Mouse (Mus musculus): ENCODE results near the gene Eif1. TPM values are rescaled to one million over a fixed set of nuclear protein-coding genes. Genes with fewer than 3 reads are reported as not detected.
"Not testable (repeated sequence)": the region's sequence is repeated elsewhere in the genome, so short reads cannot be mapped to it uniquely, and the experiment has no call there.

Gene Eif1
- polyA plus RNA-seq, 1 experiment from 2014 or later: 1,677 TPM

- Histone ChIP-seq H3K27ac (no peak overlapping the region), H3K9ac (peak overlapping the region; percentile 87; the same call in 1 of the 2 replicates)
Observed at GRCm38 (mm10) chr11:100356819-100357211, 37.1 kb downstream of the Eif1 start.

GRCm38 (mm10) chr11:100357408-100357807 lies 37.7 kb downstream of the Eif1 start:
- ATAC-seq: no peak
- Histone ChIP-seq H3K9me3 (replicated peaks) (no peaks in the 10 kb centered on the region), H3K27ac (no peak overlapping the region), H3K27me3 (peaks cover 15% of the 10 kb centered on the region), H3K4me1 (peaks cover 13% of the 10 kb centered on the region; the same call in 1 of the 2 replicates), H3K36me3 (ENCODE audit: poor library complexity, severe bottlenecking) (peaks cover 19% of the 10 kb centered on the region), H3K9ac (no peak overlapping the region), H3K4me3 (no peak overlapping the region), H3K4me2 (no peak overlapping the region)
- WGBS: 55% methylated on average over 5 of the region's 5 CpGs

More at GRCm38 (mm10) chr11:100356819-100357211, 37.1 kb downstream of the Eif1 start:
- Histone ChIP-seq H3K36me3 (ENCODE audit: poor library complexity, severe bottlenecking) (peaks cover 22% of the 10 kb centered on the region), H3K9me3 (replicated peaks) (no peaks in the 10 kb centered on the region), H3K4me3 (peak overlapping the region; percentile 85), H3K4me1 (peaks cover 18% of the 10 kb centered on the region; the same call in 1 of the 2 replicates), H3K4me2 (peak overlapping the region; percentile 88), H3K27me3 (peaks cover 15% of the 10 kb centered on the region)
- 16% methylated on average over 9 of the region's 9 CpGs for WGBS
- no peak for ATAC-seq

- no peak for ATAC-seq
- 82% methylated on average over 6 of the region's 6 CpGs for WGBS
Observed at GRCm38 (mm10) chr11:100360175-100360574, 40.5 kb downstream of the Eif1 start.

GRCm38 (mm10) chr11:100361059-100361458 lies 41.4 kb downstream of the Eif1 start:
- H3K4me2 ChIP-seq; H3K4me3 ChIP-seq; H3K36me3 ChIP-seq (ENCODE audit: poor library complexity, severe bottlenecking); ATAC-seq; H3K9ac ChIP-seq; H3K9me3 ChIP-seq (replicated peaks); H3K4me1 ChIP-seq; H3K27ac ChIP-seq: not testable (repeated sequence)
- H3K27me3 ChIP-seq: peaks cover 15% of the 10 kb centered on the region
- no CpG with 5 or more reads among the region's 13 CpGs for WGBS

More at GRCm38 (mm10) chr11:100360175-100360574, 40.5 kb downstream of the Eif1 start:
- no peaks in the 10 kb centered on the region for H3K36me3 ChIP-seq (ENCODE audit: poor library complexity, severe bottlenecking)
- H3K9me3 ChIP-seq (replicated peaks): no peaks in the 10 kb centered on the region
- no peak overlapping the region for H3K4me2 ChIP-seq
- H3K9ac ChIP-seq: no peak overlapping the region; the same call in 1 of the 2 replicates
- peaks cover 10% of the 10 kb centered on the region; the same call in 1 of the 2 replicates for H3K4me1 ChIP-seq
- no peak overlapping the region for H3K27ac ChIP-seq
- H3K27me3 ChIP-seq: peaks cover 15% of the 10 kb centered on the region
- H3K4me3 ChIP-seq: no peak overlapping the region

GRCm38 (mm10) chr11:100362209-100362978 lies 42.7 kb downstream of the Eif1 start:
- H3K9me3 ChIP-seq (replicated peaks): no peaks in the 10 kb centered on the region
- H3K4me3 ChIP-seq: no peak overlapping the region
- H3K4me2 ChIP-seq: no peak overlapping the region
- peak; percentile 69 for ATAC-seq
- peaks cover 12% of the 10 kb centered on the region for H3K27me3 ChIP-seq
- 13% methylated on average over 8 of the region's 8 CpGs for WGBS
- H3K4me1 ChIP-seq: peaks cover 9% of the 10 kb centered on the region; the same call in 1 of the 2 replicates
- H3K36me3 ChIP-seq (ENCODE audit: poor library complexity, severe bottlenecking): no peaks in the 10 kb centered on the region
- H3K27ac ChIP-seq: no peak overlapping the region
- H3K9ac ChIP-seq: no peak overlapping the region

- Histone ChIP-seq H3K27ac (no peak overlapping the region), H3K27me3 (peaks cover 11% of the 10 kb centered on the region), H3K4me3 (no peak overlapping the region), H3K9ac (no peak overlapping the region), H3K9me3 (replicated peaks) (no peaks in the 10 kb centered on the region), H3K4me2 (no peak overlapping the region), H3K4me1 (peaks cover 9% of the 10 kb centered on the region; the same call in 1 of the 2 replicates), H3K36me3 (ENCODE audit: poor library complexity, severe bottlenecking) (no peaks in the 10 kb centered on the region)
- 17% methylated on average over 12 of the region's 12 CpGs for WGBS
- peak; percentile 44; the same call in 1 of the 2 replicates for ATAC-seq
Observed at GRCm38 (mm10) chr11:100362979-100363562, 43.4 kb downstream of the Eif1 start.

- H3K4me3 ChIP-seq: no peak overlapping the region
- H3K4me1 ChIP-seq: 0 out of 2 replicates have a peak, but pooled peaks cover 2% of the 10 kb centered on the region
- H3K9ac ChIP-seq: no peak overlapping the region
- H3K4me2 ChIP-seq: no peak overlapping the region
- no peaks in the 10 kb centered on the region for H3K9me3 ChIP-seq (replicated peaks)
- no peak for ATAC-seq
- H3K27me3 ChIP-seq: no peaks in the 10 kb centered on the region
- WGBS: 89% methylated on average over 7 of the region's 7 CpGs
- H3K36me3 ChIP-seq (ENCODE audit: poor library complexity, severe bottlenecking): peaks cover 25% of the 10 kb centered on the region
- H3K27ac ChIP-seq: no peak overlapping the region
Observed at GRCm38 (mm10) chr11:100369145-100369544, 49.5 kb downstream of the Eif1 start.

GRCm38 (mm10) chr11:100369822-100370221 lies 50.1 kb downstream of the Eif1 start:
- H3K27ac ChIP-seq: no peak overlapping the region
- 89% methylated on average over 8 of the region's 8 CpGs for WGBS
- no peak for ATAC-seq

More at GRCm38 (mm10) chr11:100369822-100370221, 50.1 kb downstream of the Eif1 start:
- no peak overlapping the region for H3K4me2 ChIP-seq
- peaks cover 29% of the 10 kb centered on the region for H3K36me3 ChIP-seq (ENCODE audit: poor library complexity, severe bottlenecking)
- H3K9me3 ChIP-seq (replicated peaks): no peaks in the 10 kb centered on the region
- no peak overlapping the region for H3K9ac ChIP-seq
- 0 out of 2 replicates have a peak, but pooled peaks cover 2% of the 10 kb centered on the region for H3K4me1 ChIP-seq
- no peak overlapping the region for H3K4me3 ChIP-seq
- no peaks in the 10 kb centered on the region for H3K27me3 ChIP-seq

Other genes with a start within 250 kb of the Eif1 start
- gene Krt32, start 231.7 kb upstream of the Eif1 start, polyA plus RNA-seq (2015; fragmentation: Nextera tagmentation; extraction: Ambion mirVana): not detected in 2 replicates
- not detected in 2 replicates for gene Krt35, start 223.6 kb upstream of the Eif1 start, polyA plus RNA-seq (2015; fragmentation: Nextera tagmentation; extraction: Ambion mirVana)
- not detected in 2 replicates for gene Krt36, start 214.3 kb upstream of the Eif1 start, polyA plus RNA-seq (2015; fragmentation: Nextera tagmentation; extraction: Ambion mirVana)
- not detected in 2 replicates for gene Krt13, start 198.3 kb upstream of the Eif1 start, polyA plus RNA-seq (2015; fragmentation: Nextera tagmentation; extraction: Ambion mirVana)
- gene Krt15, start 184.0 kb upstream of the Eif1 start, polyA plus RNA-seq (2015; fragmentation: Nextera tagmentation; extraction: Ambion mirVana): 0.34 and 0.35 TPM in 2 replicates
- gene Krt19, start 171.2 kb upstream of the Eif1 start, polyA plus RNA-seq (2015; fragmentation: Nextera tagmentation; extraction: Ambion mirVana): 0.23 and 0.49 TPM in 2 replicates
- not detected in 2 replicates for gene Krt9, start 126.6 kb upstream of the Eif1 start, polyA plus RNA-seq (2015; fragmentation: Nextera tagmentation; extraction: Ambion mirVana)
- 0.13 and 0.38 TPM in 2 replicates for gene Krt14, start 112.3 kb upstream of the Eif1 start, polyA plus RNA-seq (2015; fragmentation: Nextera tagmentation; extraction: Ambion mirVana)
- gene Krt16, start 71.0 kb upstream of the Eif1 start, polyA plus RNA-seq (2015; fragmentation: Nextera tagmentation; extraction: Ambion mirVana): not detected in 2 replicates
- gene Krt17, start 58.9 kb upstream of the Eif1 start, polyA plus RNA-seq (2015; fragmentation: Nextera tagmentation; extraction: Ambion mirVana): 0.19 and 0.37 TPM in 2 replicates
- gene Krt42, start 50.0 kb upstream of the Eif1 start, polyA plus RNA-seq (2015; fragmentation: Nextera tagmentation; extraction: Ambion mirVana): not detected in 2 replicates
- 0.56 and 0.89 TPM in 2 replicates for gene Gast, start 14.5 kb downstream of the Eif1 start, polyA plus RNA-seq (2015; fragmentation: Nextera tagmentation; extraction: Ambion mirVana)
- gene Hap1, start 36.2 kb downstream of the Eif1 start, polyA plus RNA-seq (2015; fragmentation: Nextera tagmentation; extraction: Ambion mirVana): 93.7 and 98.5 TPM in 2 replicates
- gene Jup, start 77.9 kb downstream of the Eif1 start, polyA plus RNA-seq (2015; fragmentation: Nextera tagmentation; extraction: Ambion mirVana): 37.1 and 42.8 TPM in 2 replicates
- gene P3h4, start 95.0 kb downstream of the Eif1 start, polyA plus RNA-seq (2015; fragmentation: Nextera tagmentation; extraction: Ambion mirVana): 10.9 and 12.3 TPM in 2 replicates
- gene Fkbp10, start 95.8 kb downstream of the Eif1 start, polyA plus RNA-seq (2015; fragmentation: Nextera tagmentation; extraction: Ambion mirVana): 15.5 and 16.3 TPM in 2 replicates
- 105 and 114 TPM in 2 replicates for gene Nt5c3b, start 121.9 kb downstream of the Eif1 start, polyA plus RNA-seq (2015; fragmentation: Nextera tagmentation; extraction: Ambion mirVana)
- gene Klhl10, start 122.0 kb downstream of the Eif1 start, polyA plus RNA-seq (2015; fragmentation: Nextera tagmentation; extraction: Ambion mirVana): 0.70 and 1.1 TPM in 2 replicates
- gene Klhl11, start 152.9 kb downstream of the Eif1 start, polyA plus RNA-seq (2015; fragmentation: Nextera tagmentation; extraction: Ambion mirVana): 12.1 and 12.2 TPM in 2 replicates
- 251 and 271 TPM in 2 replicates for gene Acly, start 208.1 kb downstream of the Eif1 start, polyA plus RNA-seq (2015; fragmentation: Nextera tagmentation; extraction: Ambion mirVana)
- 1.6 and 1.9 TPM in 2 replicates for gene Ttc25, start 225.7 kb downstream of the Eif1 start, polyA plus RNA-seq (2015; fragmentation: Nextera tagmentation; extraction: Ambion mirVana)

All from forebrain, embryonic 13.5 days (tissue).